Mouse (Mus musculus): ENCODE data around the gene Apex2. TPM values are rescaled to one million over a fixed set of nuclear protein-coding genes. Genes with fewer than 3 reads are reported as not detected.

Apex2 gene
- total RNA-seq (2021) = 1 to 10 TPM; 5.8 to 6.7 TPM
- long read RNA-seq, experiment 1, transcript Apex2-201 (6 exons, 1,884 nt) = major isoform, 9 of 9 reads
- long read RNA-seq, experiment 1, partial matches to known transcripts = 0 of 9 reads
- long read RNA-seq, experiment 1, other reads (novel, unspliced or antisense) = 0 of 9 reads
- long read RNA-seq, experiment 2, full-length matches to known transcripts = 7 of 7 reads
- long read RNA-seq, experiment 2, partial matches to known transcripts = 0 of 7 reads
- long read RNA-seq, experiment 2, other reads (novel, unspliced or antisense) = 0 of 7 reads

GRCm38 (mm10) chrX:150589696-150590095, at the start of gene Apex2:
Gene Apex2, minus strand, starts transcription at chrX:150589868.
- intact Hi-C loops (cut with DNase I) = no loop called here
- no peak for DNase-seq

GRCm38 (mm10) chrX:150636421-150636820, 46.8 kb upstream of the Apex2 start:
- no peak for DNase-seq
- intact Hi-C loops (cut with DNase I) = no loop called here

DNA sequence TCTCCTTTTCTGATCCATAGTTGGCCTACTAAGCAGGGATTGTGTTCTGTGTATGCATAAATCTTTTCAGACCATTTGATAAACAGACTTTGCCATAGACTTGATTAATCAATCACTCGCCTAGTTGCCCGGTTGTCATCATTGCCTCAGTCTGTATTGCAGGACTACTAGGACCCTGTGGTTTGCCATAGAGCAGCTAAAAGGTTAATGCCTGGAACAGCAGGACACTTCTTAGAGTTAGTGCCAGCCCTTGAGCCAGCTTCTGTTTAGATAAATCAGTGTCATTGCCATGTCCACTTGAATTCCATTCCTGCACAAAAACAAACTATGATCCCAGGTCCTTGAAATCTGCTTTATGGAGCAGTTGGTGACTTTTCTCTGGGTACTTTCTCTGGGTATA, 9.2 kb upstream of the Apex2 start:
- intact Hi-C loops (cut with DNase I) = no loop called here

DNA sequence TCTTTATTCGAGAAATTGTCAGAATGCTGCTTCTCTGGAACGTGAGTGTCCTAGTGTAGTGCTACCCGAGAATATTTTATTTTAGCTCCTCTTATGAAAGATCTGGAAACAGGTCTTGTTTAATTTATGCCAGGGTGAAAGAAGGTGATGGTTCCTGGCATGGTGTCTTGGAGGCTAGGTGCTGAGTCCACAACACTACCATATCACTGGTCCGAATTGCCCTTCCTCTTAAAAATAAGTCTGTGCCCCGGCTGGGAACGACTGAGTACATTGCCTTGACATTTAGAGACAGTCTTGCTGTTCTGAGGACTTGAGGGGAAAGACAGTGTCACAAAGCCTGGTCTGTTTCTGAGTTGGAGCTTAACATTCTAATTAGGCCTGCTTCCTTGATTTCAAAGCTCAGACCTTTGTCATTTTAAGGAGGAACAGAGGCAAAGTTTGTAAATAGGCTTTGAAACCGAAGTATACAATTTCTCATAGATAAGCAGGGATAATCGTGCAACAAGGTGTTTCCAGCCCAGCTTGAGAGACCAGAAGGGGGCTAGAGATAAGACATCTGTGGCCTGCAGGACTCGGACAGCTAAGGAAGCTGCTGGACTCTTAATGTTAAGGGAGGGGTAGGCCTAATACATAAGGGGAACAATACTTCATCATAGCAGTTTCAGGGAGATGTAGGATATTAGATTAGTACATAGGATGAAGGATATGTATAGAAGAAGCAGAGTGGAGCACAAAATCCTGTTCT, 5.5 kb upstream of the Apex2 start:
- no peak for DNase-seq
- intact Hi-C loops (cut with DNase I) = no loop called here

More for the DNA sequence above, 9.2 kb upstream of the Apex2 start:
- no peak for DNase-seq

DNA sequence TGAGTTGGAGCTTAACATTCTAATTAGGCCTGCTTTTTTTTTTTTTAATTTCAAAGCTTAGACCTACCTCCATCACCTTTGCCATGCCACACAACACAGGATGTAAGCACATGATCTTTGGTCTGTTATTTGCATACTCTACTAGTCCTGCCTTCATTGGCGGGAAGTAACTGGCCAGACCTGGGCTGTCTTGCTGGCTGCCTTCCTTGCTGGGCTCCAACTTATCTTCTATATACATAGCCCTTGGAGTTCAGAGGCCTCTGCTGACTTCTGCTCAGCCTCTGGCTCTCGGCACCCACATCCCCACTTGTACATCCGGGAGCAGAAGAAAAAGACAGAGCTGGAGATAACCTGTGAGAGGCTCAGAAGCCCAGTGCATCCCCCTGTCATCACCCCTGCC, 4.5 kb upstream of the Apex2 start:
- intact Hi-C loops (cut with DNase I) = no loop called here
- DNase-seq = no peak

- DNase-seq = peak in 1 of 2 experiments; percentile 24
- intact Hi-C loops (cut with DNase I) = no loop called here
Observed at GRCm38 (mm10) chrX:150593266-150594035, 3.8 kb upstream of the Apex2 start.

DNA sequence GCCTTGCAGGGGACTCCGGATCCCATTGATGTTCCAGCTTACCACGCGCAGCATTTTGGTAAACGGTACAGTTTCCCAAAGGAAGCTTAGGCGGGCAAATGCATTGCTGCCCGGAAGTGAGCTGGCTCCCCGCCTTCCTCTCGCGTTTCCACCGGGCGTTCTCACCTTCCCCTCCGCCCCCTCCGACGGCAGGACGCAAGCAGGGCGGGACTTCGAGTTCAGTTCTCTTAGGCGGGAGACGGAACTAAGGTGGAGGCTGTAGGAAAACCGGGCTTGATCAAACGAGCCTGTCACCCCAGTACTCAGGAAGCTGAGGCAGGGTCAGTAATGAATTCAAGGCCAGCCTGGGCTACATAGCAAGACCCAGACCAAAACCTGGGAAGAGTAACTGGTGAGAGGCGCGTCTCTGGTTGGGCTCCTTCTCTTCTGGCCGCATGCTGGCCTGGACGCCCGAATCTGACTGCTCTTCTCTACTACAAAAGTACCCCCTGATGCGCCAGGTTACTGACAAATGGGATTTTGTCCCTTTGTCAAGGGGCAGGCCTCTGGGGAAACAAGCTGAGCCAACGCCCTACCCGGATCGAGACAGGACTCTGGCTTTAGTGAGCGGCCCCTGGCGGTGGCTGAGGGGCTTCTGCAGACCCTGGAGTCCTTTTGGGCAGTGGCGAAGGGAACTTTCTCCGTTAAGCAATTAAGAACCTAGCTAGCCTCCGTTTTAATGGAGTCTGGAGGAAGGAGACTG, 1.5 kb downstream of the Apex2 start, which contains the start of gene Pfkfb1:
Pfkfb1 (plus strand) TSS at position 207 of the 742 bp plus-strand sequence.
- intact Hi-C loops (cut with DNase I) = no loop called here

DNA sequence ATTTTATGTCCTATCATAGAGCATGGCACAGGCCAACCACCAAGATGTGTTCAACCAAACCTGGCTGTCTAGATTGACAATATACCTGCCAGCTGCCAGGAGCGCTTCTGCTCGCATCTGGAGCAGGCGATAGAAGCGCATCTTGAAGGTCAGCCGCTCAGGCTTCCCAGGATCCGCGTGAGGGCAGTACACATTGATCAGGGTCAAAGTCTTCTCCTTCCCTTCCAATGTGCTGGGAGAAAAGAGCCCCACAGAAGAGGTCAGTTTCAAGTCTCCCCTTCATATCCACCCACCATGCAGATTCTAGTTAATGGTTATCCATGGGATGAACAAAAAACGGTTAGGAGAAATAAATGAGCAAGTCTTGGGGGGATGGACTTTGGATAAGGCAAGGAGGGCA, 4.6 kb downstream of the Apex2 start:
- intact Hi-C loops (cut with DNase I) = no loop called here
- DNase-seq = no peak

More for the DNA sequence above, 1.5 kb downstream of the Apex2 start, which contains the start of gene Pfkfb1:
- peak; percentile 78 to 80 for DNase-seq

DNA sequence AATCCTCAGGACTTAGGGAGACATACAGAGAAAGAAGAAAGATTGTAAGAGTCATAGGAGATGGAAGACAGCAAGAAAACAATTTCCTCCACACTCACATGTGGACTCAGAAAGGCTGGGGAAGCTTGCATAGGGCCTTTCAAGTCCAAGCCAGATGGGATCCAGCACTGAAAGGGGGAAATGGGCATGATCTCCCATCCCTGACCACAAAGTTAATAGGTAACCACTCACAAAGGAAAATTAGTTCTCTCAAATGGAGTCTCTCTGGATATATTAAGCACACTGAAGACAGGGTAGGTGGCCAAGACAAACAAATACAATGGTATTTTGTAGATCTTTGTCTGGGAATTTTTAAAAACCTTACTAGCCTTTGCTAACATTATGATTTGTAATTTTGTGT, 7.7 kb downstream of the Apex2 start:
- DNase-seq = no peak
- intact Hi-C loops (cut with DNase I) = no loop called here

GRCm38 (mm10) chrX:150564644-150565357, 24.9 kb downstream of the Apex2 start:
- intact Hi-C loops (cut with DNase I) = no loop called here
- DNase-seq = no peak

GRCm38 (mm10) chrX:150554032-150554431, 35.6 kb downstream of the Apex2 start:
- no peak for DNase-seq
- intact Hi-C loops (cut with DNase I) = no loop called here

DNA sequence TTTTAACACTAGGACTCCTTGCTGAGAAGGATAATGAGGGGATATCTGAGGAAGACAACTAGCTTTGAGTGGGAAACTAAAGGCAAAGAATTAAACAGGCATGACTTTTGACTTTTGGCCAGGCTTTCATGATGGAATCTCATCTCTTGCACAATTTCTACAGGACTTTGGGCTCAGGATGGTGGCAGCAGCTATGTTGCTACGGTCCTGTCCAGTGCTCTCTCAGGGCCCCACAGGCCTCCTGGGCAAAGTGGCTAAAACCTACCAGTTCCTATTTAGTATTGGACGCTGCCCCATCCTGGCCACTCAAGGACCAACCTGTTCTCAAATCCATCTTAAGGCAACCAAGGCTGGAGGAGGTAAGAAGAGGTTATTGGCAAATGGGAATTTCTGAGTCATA, 37.7 kb downstream of the Apex2 start:
- no peak for DNase-seq
- intact Hi-C loops (cut with DNase I) = no loop called here

GRCm38 (mm10) chrX:150549639-150550038, 40.0 kb downstream of the Apex2 start:
- intact Hi-C loops (cut with DNase I) = no loop called here

GRCm38 (mm10) chrX:150547239-150547638, 42.4 kb downstream of the Apex2 start, which contains the start of gene Alas2:
Gene Alas2, plus strand, starts transcription at chrX:150547375.
- intact Hi-C loops (cut with DNase I) = no loop called here
- no peak for DNase-seq

More at GRCm38 (mm10) chrX:150549639-150550038, 40.0 kb downstream of the Apex2 start:
- no peak for DNase-seq

GRCm38 (mm10) chrX:150541684-150542083, 48.0 kb downstream of the Apex2 start:
- intact Hi-C loops (cut with DNase I) = no loop called here
- no peak for DNase-seq

- no peak for DNase-seq
- intact Hi-C loops (cut with DNase I) = no loop called here
Observed at GRCm38 (mm10) chrX:150540111-150540510, 49.6 kb downstream of the Apex2 start.

DNA sequence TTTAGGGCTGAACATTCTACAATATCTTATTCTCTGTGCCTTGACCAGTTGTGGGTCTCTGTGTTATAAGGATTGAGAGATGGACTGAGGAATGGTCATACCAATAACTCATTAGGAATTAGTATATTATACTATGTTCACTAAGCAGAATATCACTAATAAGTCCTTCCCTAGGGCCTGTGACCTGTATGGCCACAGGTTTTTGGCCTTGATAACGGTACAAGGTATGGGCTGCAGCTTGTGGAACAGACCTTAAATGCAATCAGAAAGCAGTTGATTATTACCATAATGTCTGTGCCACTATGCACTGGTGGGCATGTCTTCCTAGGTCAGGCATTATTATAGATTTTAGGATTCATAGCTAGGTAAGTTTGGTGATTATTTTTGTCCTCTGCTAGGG, 73.2 kb downstream of the Apex2 start:
- intact Hi-C loops (cut with DNase I) = loop anchor here (10.0 kb wide), 1 partner anchor 598 kb away; no protein-coding TSS in a partner anchor
- DNase-seq = no peak

GRCm38 (mm10) chrX:150516015-150516414, 73.7 kb downstream of the Apex2 start:
- DNase-seq = no peak
- intact Hi-C loops (cut with DNase I) = loop anchor here (10.0 kb wide), 1 partner anchor 599 kb away; no protein-coding TSS in a partner anchor

DNA sequence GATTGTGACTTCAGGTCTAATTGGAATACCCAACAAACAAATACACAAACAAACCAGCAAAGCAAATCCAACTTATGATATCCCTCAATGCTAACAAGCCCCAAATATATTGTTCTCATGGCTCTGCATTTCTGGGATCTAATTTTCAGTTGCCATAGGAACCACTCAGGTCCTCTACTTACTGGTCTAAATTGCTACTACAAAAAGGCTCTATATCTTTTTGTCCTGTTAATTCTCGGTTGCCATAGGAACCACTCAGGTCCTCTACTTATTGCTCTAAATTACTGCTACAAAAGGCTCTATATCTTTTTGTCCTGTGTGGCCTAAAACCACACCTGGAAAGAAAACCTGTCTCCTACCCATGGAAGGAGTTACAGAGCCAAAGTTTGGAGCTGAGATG, 75.5 kb downstream of the Apex2 start:
- no peak for DNase-seq
- intact Hi-C loops (cut with DNase I) = loop anchor here (5.0 to 10.0 kb wide), 3 partner anchors 148 to 601 kb away; no protein-coding TSS in a partner anchor
